Mouse (Mus musculus): Measurements from ENCODE around the gene Ap2b1.

The Ap2b1 gene

GRCm38 (mm10) chr11:83397626-83398025, 98.8 kb downstream of the Ap2b1 start:
- DNase-seq (ENCODE audit: low read depth, low spot score): no peak

- no peak for DNase-seq (ENCODE audit: low read depth, low spot score)
These were observed 99.9 kb downstream of the Ap2b1 start for GRCm38 (mm10) chr11:83398724-83399123.

- DNase-seq (ENCODE audit: low read depth, low spot score): no peak
These were observed 105.0 kb downstream of the Ap2b1 start for GRCm38 (mm10) chr11:83403787-83404186.

GRCm38 (mm10) chr11:83406391-83406790, 107.6 kb downstream of the Ap2b1 start:
- DNase-seq (ENCODE audit: low read depth, low spot score): no peak

GRCm38 (mm10) chr11:83408242-83408641, 109.4 kb downstream of the Ap2b1 start:
- DNase-seq (ENCODE audit: low read depth, low spot score): no peak

- no peak for DNase-seq (ENCODE audit: low read depth, low spot score)
These were observed 110.4 kb downstream of the Ap2b1 start, which contains the start of gene Rasl10b for GRCm38 (mm10) chr11:83409087-83409754. Rasl10b (plus strand) TSS chr11:83409137.

GRCm38 (mm10) chr11:83409792-83410291, 111.0 kb downstream of the Ap2b1 start:
- no peak for DNase-seq (ENCODE audit: low read depth, low spot score)

GRCm38 (mm10) chr11:83410510-83410909, 111.7 kb downstream of the Ap2b1 start:
- no peak for DNase-seq (ENCODE audit: low read depth, low spot score)

- peak; percentile 62 for DNase-seq (ENCODE audit: low read depth, low spot score)
These were observed 118.3 kb downstream of the Ap2b1 start for GRCm38 (mm10) chr11:83417080-83417479.

GRCm38 (mm10) chr11:83417708-83418107, 118.9 kb downstream of the Ap2b1 start:
- no peak for DNase-seq (ENCODE audit: low read depth, low spot score)

GRCm38 (mm10) chr11:83418566-83418965, 119.7 kb downstream of the Ap2b1 start:
- no peak for DNase-seq (ENCODE audit: low read depth, low spot score)

GRCm38 (mm10) chr11:83420338-83420737, 121.5 kb downstream of the Ap2b1 start:
- DNase-seq (ENCODE audit: low read depth, low spot score): no peak

GRCm38 (mm10) chr11:83421305-83421704, 122.5 kb downstream of the Ap2b1 start:
- peak; percentile 72 for DNase-seq (ENCODE audit: low read depth, low spot score)

- peak; percentile 83 for DNase-seq (ENCODE audit: low read depth, low spot score)
These were observed 125.9 kb downstream of the Ap2b1 start for GRCm38 (mm10) chr11:83424681-83425080.

- DNase-seq (ENCODE audit: low read depth, low spot score): no peak
These were observed 128.1 kb downstream of the Ap2b1 start for GRCm38 (mm10) chr11:83426964-83427363.

- DNase-seq (ENCODE audit: low read depth, low spot score): no peak
These were observed 130.5 kb downstream of the Ap2b1 start, which contains the start of gene Gas2l2 for GRCm38 (mm10) chr11:83429355-83429754. Gas2l2 (minus strand) TSS chr11:83429455.

GRCm38 (mm10) chr11:83432533-83432932, 133.7 kb downstream of the Ap2b1 start:
- DNase-seq (ENCODE audit: low read depth, low spot score): no peak

GRCm38 (mm10) chr11:83437377-83437776, 138.6 kb downstream of the Ap2b1 start, which contains the start of gene 1700020L24Rik:
1700020L24Rik (plus strand) TSS chr11:83437677.
- no peak for DNase-seq (ENCODE audit: low read depth, low spot score)

- peak; percentile 44 for DNase-seq (ENCODE audit: low read depth, low spot score)
These were observed 140.7 kb downstream of the Ap2b1 start for GRCm38 (mm10) chr11:83439426-83440060.

- DNase-seq (ENCODE audit: low read depth, low spot score): peak; percentile 90
These were observed 141.5 kb downstream of the Ap2b1 start for GRCm38 (mm10) chr11:83440081-83441064.

- peak; percentile 34 for DNase-seq (ENCODE audit: low read depth, low spot score)
These were observed 142.4 kb downstream of the Ap2b1 start for GRCm38 (mm10) chr11:83441235-83441634.

All from 3T3-L1 (cell line).